Mouse (Mus musculus) hindbrain, embryonic 12.5 days (tissue): Measurements from ENCODE around the gene Dtnb. TPM values are rescaled to one million over a fixed set of nuclear protein-coding genes. Genes with fewer than 3 reads are reported as not detected.
"Not testable (repeated sequence)": the region's sequence is repeated elsewhere in the genome, so short reads cannot be mapped to it uniquely, and the experiment has no call there.

Experiments used
- ATAC-seq: fragments of 200-750 bp; cut with Nextera tagmentation; 2 replicates; pipeline ENCODE4 v1.8.0; 2017; ENCODE audit warnings: moderate TSS enrichment; ENCODE audit not compliant: low FRiP score
- H3K27ac ChIP-seq: fragments of 300-500 bp; sonication (generic); 2 replicates; pipeline ENCODE4 v1.5.1; 2016; ENCODE audit warnings: mild to moderate bottlenecking
- H3K27me3 ChIP-seq: fragments of 300-500 bp; sonication (generic); 2 replicates; pipeline ENCODE4 v1.6.1; 2016; ENCODE audit warnings: mild to moderate bottlenecking
- H3K36me3 ChIP-seq: fragments of 300-500 bp; sonication (generic); 2 replicates; pipeline ENCODE4 v1.6.1; 2016; ENCODE audit warnings: mild to moderate bottlenecking
- H3K4me1 ChIP-seq: fragments of 300-500 bp; sonication (generic); 2 replicates; pipeline ENCODE4 v1.6.1; 2016
- H3K4me2 ChIP-seq: fragments of 300-500 bp; sonication (generic); replicated peaks from 2 replicates; pipeline ENCODE4 v1.6.1; 2016; ENCODE audit warnings: mild to moderate bottlenecking
- H3K4me3 ChIP-seq: fragments of 300-500 bp; sonication (generic); 2 replicates; pipeline ENCODE4 v1.5.1; 2016; ENCODE audit warnings: mild to moderate bottlenecking
- H3K9ac ChIP-seq: fragments of 300-500 bp; sonication (generic); 2 replicates; pipeline ENCODE4 v1.6.1; 2016; ENCODE audit warnings: mild to moderate bottlenecking, moderate library complexity
- H3K9me3 ChIP-seq: fragments of 300-500 bp; sonication (generic); replicated peaks from 2 replicates; pipeline ENCODE4 v1.6.1; 2016; ENCODE audit warnings: mild to moderate bottlenecking
- WGBS: fragments of 180-500 bp; shearing (Covaris S2); methylation state at CpG from one replicate; pipeline ENCODE4 v1.1.7; 2016; 5-methylcytosine and 5-hydroxymethylcytosine counted together
- polyA plus RNA-seq: library from polyadenylated mRNA; unstranded; fragments of >200 nt; fragmentation: Nextera tagmentation; extraction: Ambion mirVana; gene quantifications from 2 replicates; pipeline ENCODE4 v1.2.1, GENCODE M21; 2016

Dtnb gene
- polyA plus RNA-seq, 1 experiment from 2014 or later, result 44.3 TPM

GRCm38 (mm10) chr12:3671117-3671516, 98.9 kb downstream of the Dtnb start:
- no peaks in the 10 kb centered on the region for H3K27me3 ChIP-seq
- H3K27ac ChIP-seq, result no peak overlapping the region
- 75% methylated on average over 4 of the region's 4 CpGs for WGBS
- ATAC-seq, result no peak
- no peak overlapping the region for H3K4me3 ChIP-seq
- no peaks in the 10 kb centered on the region for H3K9me3 ChIP-seq
- H3K36me3 ChIP-seq, result no peaks in the 10 kb centered on the region
- no peak overlapping the region for H3K9ac ChIP-seq
- H3K4me2 ChIP-seq, result no peak overlapping the region
- peaks cover 8% of the 10 kb centered on the region; the same call in 1 of the 2 replicates for H3K4me1 ChIP-seq

GRCm38 (mm10) chr12:3672786-3673185, 100.6 kb downstream of the Dtnb start:
- Histone ChIP-seq H3K27me3 (no peaks in the 10 kb centered on the region), H3K4me2 (no peak overlapping the region), H3K27ac (no peak overlapping the region), H3K9me3 (no peaks in the 10 kb centered on the region), H3K9ac (no peak overlapping the region), H3K4me3 (no peak overlapping the region), H3K4me1 (peaks cover 8% of the 10 kb centered on the region; the same call in 1 of the 2 replicates), H3K36me3 (no peaks in the 10 kb centered on the region)
- ATAC-seq, result no peak
- WGBS, result 92% methylated on average over 9 of the region's 9 CpGs

GRCm38 (mm10) chr12:3673886-3674285, 101.7 kb downstream of the Dtnb start:
- H3K27ac ChIP-seq, result no peak overlapping the region
- no peaks in the 10 kb centered on the region for H3K27me3 ChIP-seq
- H3K4me1 ChIP-seq, result peaks cover 8% of the 10 kb centered on the region; the same call in 1 of the 2 replicates
- WGBS, result 65% methylated on average over 8 of the region's 8 CpGs
- no peak for ATAC-seq
- H3K4me2 ChIP-seq, result no peak overlapping the region
- no peak overlapping the region for H3K9ac ChIP-seq
- H3K4me3 ChIP-seq, result no peak overlapping the region
- no peaks in the 10 kb centered on the region for H3K9me3 ChIP-seq
- no peaks in the 10 kb centered on the region for H3K36me3 ChIP-seq

- Histone ChIP-seq H3K4me1 (peaks cover 5% of the 10 kb centered on the region; the same call in 1 of the 2 replicates), H3K9me3 (no peaks in the 10 kb centered on the region), H3K27me3 (no peaks in the 10 kb centered on the region), H3K4me3 (no peak overlapping the region), H3K4me2 (no peak overlapping the region), H3K36me3 (no peaks in the 10 kb centered on the region), H3K9ac (no peak overlapping the region), H3K27ac (no peak overlapping the region)
- ATAC-seq, result no peak
- WGBS, result 94% methylated on average over 9 of the region's 9 CpGs
Observed at GRCm38 (mm10) chr12:3674913-3675312, 102.7 kb downstream of the Dtnb start.

- H3K27ac ChIP-seq, result no peak overlapping the region
- no peaks in the 10 kb centered on the region for H3K36me3 ChIP-seq
- no peaks in the 10 kb centered on the region for H3K9me3 ChIP-seq
- no peak overlapping the region for H3K9ac ChIP-seq
- H3K4me2 ChIP-seq, result no peak overlapping the region
- ATAC-seq, result no peak
- H3K4me1 ChIP-seq, result no peaks in the 10 kb centered on the region
- no peak overlapping the region for H3K4me3 ChIP-seq
- 75% methylated on average over 5 of the region's 5 CpGs for WGBS
- no peaks in the 10 kb centered on the region for H3K27me3 ChIP-seq
Observed at GRCm38 (mm10) chr12:3680721-3681120, 108.5 kb downstream of the Dtnb start.

- Histone ChIP-seq H3K9me3 (no peaks in the 10 kb centered on the region), H3K4me2 (no peak overlapping the region), H3K36me3 (0 out of 2 replicates have a peak, but pooled peaks cover 3% of the 10 kb centered on the region), H3K4me3 (no peak overlapping the region), H3K27ac (no peak overlapping the region), H3K27me3 (no peaks in the 10 kb centered on the region), H3K4me1 (no peaks in the 10 kb centered on the region), H3K9ac (no peak overlapping the region)
- no peak for ATAC-seq
- WGBS, result 72% methylated on average over 8 of the region's 8 CpGs
Observed at GRCm38 (mm10) chr12:3683041-3683440, 110.9 kb downstream of the Dtnb start.

- Histone ChIP-seq H3K9ac (no peak overlapping the region), H3K36me3 (0 out of 2 replicates have a peak, but pooled peaks cover 3% of the 10 kb centered on the region), H3K9me3 (no peaks in the 10 kb centered on the region), H3K4me2 (no peak overlapping the region), H3K27me3 (no peaks in the 10 kb centered on the region), H3K27ac (no peak overlapping the region), H3K4me3 (no peak overlapping the region), H3K4me1 (no peaks in the 10 kb centered on the region)
- ATAC-seq, result no peak
- WGBS, result 93% methylated on average over 7 of the region's 7 CpGs
Observed at GRCm38 (mm10) chr12:3686419-3686940, 114.3 kb downstream of the Dtnb start.

GRCm38 (mm10) chr12:3690926-3691529, 118.8 kb downstream of the Dtnb start:
- H3K4me2 ChIP-seq, H3K27ac ChIP-seq, ATAC-seq, H3K36me3 ChIP-seq, H3K4me3 ChIP-seq, H3K9ac ChIP-seq, H3K4me1 ChIP-seq, H3K9me3 ChIP-seq, H3K27me3 ChIP-seq: not testable (repeated sequence)
- WGBS, result 94% methylated on average over 17 of the region's 17 CpGs

GRCm38 (mm10) chr12:3692795-3693392, 120.7 kb downstream of the Dtnb start:
- no peak for ATAC-seq
- WGBS, result 91% methylated on average over 6 of the region's 6 CpGs

GRCm38 (mm10) chr12:3695741-3696501, 123.7 kb downstream of the Dtnb start:
- Histone ChIP-seq H3K4me3 (no peak overlapping the region), H3K4me2 (no peak overlapping the region), H3K27me3 (no peaks in the 10 kb centered on the region)

More at GRCm38 (mm10) chr12:3692795-3693392, 120.7 kb downstream of the Dtnb start:
- H3K9me3 ChIP-seq, result no peaks in the 10 kb centered on the region
- H3K9ac ChIP-seq, result no peak overlapping the region
- H3K4me1 ChIP-seq, result no peaks in the 10 kb centered on the region
- H3K4me3 ChIP-seq, result no peak overlapping the region
- H3K4me2 ChIP-seq, result no peak overlapping the region
- no peak overlapping the region for H3K27ac ChIP-seq
- no peaks in the 10 kb centered on the region for H3K36me3 ChIP-seq
- H3K27me3 ChIP-seq, result no peaks in the 10 kb centered on the region

GRCm38 (mm10) chr12:3700503-3700902, 128.3 kb downstream of the Dtnb start:
- Histone ChIP-seq H3K4me2 (no peak overlapping the region), H3K27me3 (no peaks in the 10 kb centered on the region), H3K9me3 (no peaks in the 10 kb centered on the region), H3K36me3 (no peaks in the 10 kb centered on the region), H3K4me3 (no peak overlapping the region), H3K9ac (no peak overlapping the region), H3K4me1 (no peaks in the 10 kb centered on the region), H3K27ac (no peak overlapping the region)
- ATAC-seq, result no peak
- WGBS, result 92% methylated on average over 4 of the region's 4 CpGs

More at GRCm38 (mm10) chr12:3695741-3696501, 123.7 kb downstream of the Dtnb start:
- Histone ChIP-seq H3K36me3 (no peaks in the 10 kb centered on the region), H3K9me3 (no peaks in the 10 kb centered on the region), H3K4me1 (no peaks in the 10 kb centered on the region), H3K27ac (no peak overlapping the region), H3K9ac (no peak overlapping the region)
- ATAC-seq, result no peak
- 73% methylated on average over 5 of the region's 5 CpGs for WGBS

GRCm38 (mm10) chr12:3702903-3703302, 130.7 kb downstream of the Dtnb start:
- Histone ChIP-seq H3K9me3 (no peaks in the 10 kb centered on the region), H3K27me3 (no peaks in the 10 kb centered on the region)
- ATAC-seq, result no peak

More at GRCm38 (mm10) chr12:3702903-3703302, 130.7 kb downstream of the Dtnb start:
- WGBS, result 91% methylated on average over 7 of the region's 7 CpGs
- Histone ChIP-seq H3K4me1 (no peaks in the 10 kb centered on the region), H3K4me3 (no peak overlapping the region), H3K36me3 (no peaks in the 10 kb centered on the region), H3K27ac (no peak overlapping the region), H3K9ac (no peak overlapping the region), H3K4me2 (no peak overlapping the region)
